Mouse (Mus musculus): ENCODE measurements at regions not wholly inside any gene's neighbourhood (a gene's known extent, or its start where the extent isn't known, plus 50 kb on each side); places are given as distances from the start of the nearest gene placed in this dataset.

- Histone ChIP-seq H3K27me3 (ENCODE audit: insufficient read depth, low read length) (no peaks in the 10 kb centered on the region), H3K4me1 (ENCODE audit: insufficient read depth, low read length) (0 out of 2 replicates have a peak, but pooled peaks cover 3% of the 10 kb centered on the region), H3K36me3 (ENCODE audit: insufficient read depth, low read length) (no peaks in the 10 kb centered on the region), H3K27ac (no peak overlapping the region), H3K9me3 (ENCODE audit: low read length) (no peaks in the 10 kb centered on the region), H3K4me3 (ENCODE audit: low read length) (no peak overlapping the region), H3K4me2 (ENCODE audit: low read depth, low read length) (no peak overlapping the region), H3K9ac (replicated peaks; ENCODE audit: low read length) (no peak overlapping the region)
- DNase-seq (ENCODE audit: low spot score) (no peak), ATAC-seq (no peak)
- WGBS, result 38% methylated on average over 5 of the region's 5 CpGs
- no peak for TF ChIP-seq CTCF (IDR thresholded peaks at IDR 0.05; ENCODE audit: low read depth)
Observed at GRCm38 (mm10) chr3:18906210-18906609, 722.3 kb downstream of the 1700064H15Rik start.

- Histone ChIP-seq H3K4me2 (ENCODE audit: low read depth, low read length) (no peak overlapping the region), H3K9ac (replicated peaks; ENCODE audit: low read length) (no peak overlapping the region), H3K9me3 (ENCODE audit: low read length) (0 out of 2 replicates have a peak, but pooled peaks cover 2% of the 10 kb centered on the region), H3K36me3 (ENCODE audit: insufficient read depth, low read length) (no peaks in the 10 kb centered on the region), H3K4me1 (ENCODE audit: insufficient read depth, low read length) (0 out of 2 replicates have a peak, but pooled peaks cover 3% of the 10 kb centered on the region), H3K4me3 (ENCODE audit: low read length) (no peak overlapping the region), H3K27me3 (ENCODE audit: insufficient read depth, low read length) (no peaks in the 10 kb centered on the region), H3K27ac (no peak overlapping the region)
- no peak for DNase-seq (ENCODE audit: low spot score)
- TF ChIP-seq CTCF (IDR thresholded peaks at IDR 0.05; ENCODE audit: low read depth), result no peak
- ATAC-seq, result no peak
- 88% methylated on average over 1 of the region's 1 CpGs for WGBS
Observed at GRCm38 (mm10) chr3:18908737-18909136, 719.7 kb downstream of the 1700064H15Rik start.

GRCm38 (mm10) chr3:18928401-18929104, 699.9 kb downstream of the 1700064H15Rik start:
- H3K4me2 ChIP-seq (ENCODE audit: low read depth, low read length), result no peak overlapping the region
- no peaks in the 10 kb centered on the region for H3K36me3 ChIP-seq (ENCODE audit: insufficient read depth, low read length)
- DNase-seq (ENCODE audit: low spot score), result no peak
- H3K27me3 ChIP-seq (ENCODE audit: insufficient read depth, low read length), result no peaks in the 10 kb centered on the region
- no peak for TF ChIP-seq CTCF (IDR thresholded peaks at IDR 0.05; ENCODE audit: low read depth)
- 77% methylated on average over 3 of the region's 3 CpGs for WGBS
- no peaks in the 10 kb centered on the region for H3K9me3 ChIP-seq (ENCODE audit: low read length)
- H3K9ac ChIP-seq (replicated peaks; ENCODE audit: low read length), result no peak overlapping the region
- H3K4me3 ChIP-seq (ENCODE audit: low read length), result no peak overlapping the region
- ATAC-seq, result no peak
- no peak overlapping the region for H3K27ac ChIP-seq
- H3K4me1 ChIP-seq (ENCODE audit: insufficient read depth, low read length), result no peaks in the 10 kb centered on the region

- Histone ChIP-seq H3K27me3 (ENCODE audit: insufficient read depth, low read length) (no peaks in the 10 kb centered on the region), H3K4me1 (ENCODE audit: insufficient read depth, low read length) (no peaks in the 10 kb centered on the region), H3K27ac (no peak overlapping the region), H3K4me3 (ENCODE audit: low read length) (no peak overlapping the region), H3K4me2 (ENCODE audit: low read depth, low read length) (no peak overlapping the region), H3K9ac (replicated peaks; ENCODE audit: low read length) (no peak overlapping the region), H3K9me3 (ENCODE audit: low read length) (no peaks in the 10 kb centered on the region), H3K36me3 (ENCODE audit: insufficient read depth, low read length) (no peaks in the 10 kb centered on the region)
- no peak for DNase-seq (ENCODE audit: low spot score)
- 70% methylated on average over 3 of the region's 3 CpGs for WGBS
- TF ChIP-seq CTCF (IDR thresholded peaks at IDR 0.05; ENCODE audit: low read depth), result no peak
- no peak for ATAC-seq
Observed at GRCm38 (mm10) chr3:18929105-18929492, 699.4 kb downstream of the 1700064H15Rik start.

- H3K27ac ChIP-seq, result no peak overlapping the region
- ATAC-seq (no peak), DNase-seq (ENCODE audit: low spot score) (no peak)
- no peak overlapping the region for H3K4me3 ChIP-seq (ENCODE audit: low read length)
- no peaks in the 10 kb centered on the region for H3K9me3 ChIP-seq (ENCODE audit: low read length)
- no peaks in the 10 kb centered on the region for H3K27me3 ChIP-seq (ENCODE audit: insufficient read depth, low read length)
- H3K9ac ChIP-seq (replicated peaks; ENCODE audit: low read length), result no peak overlapping the region
- no peak for TF ChIP-seq CTCF (IDR thresholded peaks at IDR 0.05; ENCODE audit: low read depth)
- no peak overlapping the region for H3K4me2 ChIP-seq (ENCODE audit: low read depth, low read length)
- 57% methylated on average over 13 of the region's 13 CpGs for WGBS
- no peaks in the 10 kb centered on the region for H3K36me3 ChIP-seq (ENCODE audit: insufficient read depth, low read length)
- H3K4me1 ChIP-seq (ENCODE audit: insufficient read depth, low read length), result no peaks in the 10 kb centered on the region
Observed at GRCm38 (mm10) chr3:18932983-18933726, 695.3 kb downstream of the 1700064H15Rik start.

GRCm38 (mm10) chr3:18934891-18935290, 693.6 kb downstream of the 1700064H15Rik start:
- H3K27ac ChIP-seq, result no peak overlapping the region
- 78% methylated on average over 2 of the region's 2 CpGs for WGBS
- no peaks in the 10 kb centered on the region for H3K9me3 ChIP-seq (ENCODE audit: low read length)
- H3K36me3 ChIP-seq (ENCODE audit: insufficient read depth, low read length), result no peaks in the 10 kb centered on the region
- DNase-seq (ENCODE audit: low spot score) (no peak), ATAC-seq (no peak)
- no peaks in the 10 kb centered on the region for H3K4me1 ChIP-seq (ENCODE audit: insufficient read depth, low read length)
- H3K4me3 ChIP-seq (ENCODE audit: low read length), result no peak overlapping the region
- H3K9ac ChIP-seq (replicated peaks; ENCODE audit: low read length), result no peak overlapping the region
- no peak for TF ChIP-seq CTCF (IDR thresholded peaks at IDR 0.05; ENCODE audit: low read depth)
- no peak overlapping the region for H3K4me2 ChIP-seq (ENCODE audit: low read depth, low read length)
- no peaks in the 10 kb centered on the region for H3K27me3 ChIP-seq (ENCODE audit: insufficient read depth, low read length)

Measured in hindbrain, postnatal 0 days (tissue).